Comparison of ENCODE assay signal across 14 mouse cellular contexts in the genomic region with DNA sequence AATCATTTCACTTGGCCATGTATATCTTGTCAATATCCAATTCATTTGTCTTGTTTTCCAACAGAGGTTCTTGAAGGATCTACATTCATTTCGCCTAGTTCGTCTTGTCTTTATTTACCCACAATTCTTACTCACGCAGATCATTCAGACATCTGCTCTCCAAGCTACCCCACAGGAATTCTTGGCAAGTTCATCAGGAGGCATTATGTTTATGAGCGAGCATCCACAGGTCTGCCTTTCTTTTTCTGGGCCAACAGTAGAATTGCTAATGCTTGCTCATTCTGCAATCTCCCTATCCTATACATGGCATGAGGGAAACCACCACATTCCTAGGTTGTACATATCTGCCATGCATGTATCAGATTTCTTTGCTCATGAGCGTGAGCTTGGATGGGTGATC.
"Had no signal": no experiment of that assay in that cellular context is flagged by ENCODE, and none has a peak within 500 bp of the region (broad histone marks: within the 10 kb centered on the region; RNA-seq: fewer than 3 reads in every experiment).

No protein-coding gene starts in this region.

- DNase-seq: kidney, postnatal 36 days; layer of hippocampus, adult 9-11 months; layer of hippocampus, postnatal 36 days; liver; liver, embryonic 13.5 days; liver, postnatal 0 days; spleen, adult 18-20 months; thymus, adult 18-20 months; thymus, postnatal 14 days had no signal

- H3K36me3 ChIP-seq: limb, embryonic 12.5 days; liver, embryonic 13.5 days; midbrain, embryonic 10.5 days; midbrain, embryonic 15.5 days; neural tube, embryonic 12.5 days had no signal

- H3K4me2 ChIP-seq: limb, embryonic 12.5 days; liver, embryonic 13.5 days; midbrain, embryonic 15.5 days; neural tube, embryonic 12.5 days had no signal

- H3K9ac ChIP-seq: limb, embryonic 12.5 days; liver, embryonic 13.5 days; liver, postnatal 0 days; midbrain, embryonic 15.5 days; neural tube, embryonic 12.5 days had no signal

- H3K9me3 ChIP-seq: limb, embryonic 12.5 days; liver, embryonic 13.5 days; midbrain, embryonic 10.5 days; midbrain, embryonic 15.5 days; neural tube, embryonic 12.5 days had no signal

- H3K27ac ChIP-seq: kidney, postnatal 0 days; limb, embryonic 12.5 days; liver, embryonic 13.5 days; midbrain, embryonic 10.5 days; midbrain, embryonic 15.5 days; neural tube, embryonic 12.5 days had no signal

- H3K4me3 ChIP-seq: limb, embryonic 12.5 days; liver, embryonic 13.5 days; midbrain, embryonic 10.5 days; midbrain, embryonic 15.5 days; neural tube, embryonic 12.5 days had no signal

- H3K4me1 ChIP-seq: limb, embryonic 12.5 days; liver, embryonic 13.5 days; midbrain, embryonic 10.5 days; midbrain, embryonic 15.5 days; neural tube, embryonic 12.5 days had no signal

- H3K27me3 ChIP-seq: limb, embryonic 12.5 days; liver, embryonic 13.5 days; midbrain, embryonic 15.5 days; neural tube, embryonic 12.5 days had no signal

- ATAC-seq: liver, postnatal 0 days; midbrain, embryonic 15.5 days had no signal
